Mouse (Mus musculus): ENCODE results near the gene Nkg7. TPM values are rescaled to one million over a fixed set of nuclear protein-coding genes. Genes with fewer than 3 reads are reported as not detected.

Gene Nkg7
- total RNA-seq, 2 experiments from 2014 or later, result 1.1 to 2.2 TPM

Small RNA genes within 50 kb of the gene (microRNA-seq; reads per million reads assigned to microRNA genes)
- gene Mir7051, result 4.3 to 6.8 reads per million in 2 experiments

Other genes with a start within 250 kb of the Nkg7 start
- gene Zfp715, start 123.8 kb upstream of the Nkg7 start, total RNA-seq (2021), result 10 to 100 TPM; 12.8 to 16.2 TPM
- gene Siglecf, start 85.7 kb upstream of the Nkg7 start, total RNA-seq (2021), result not detected
- gene Siglecg, start 28.9 kb upstream of the Nkg7 start, total RNA-seq (2021), result 1 to 10 TPM in 1 of 2 experiments, under 1 TPM in 1; 0.15 to 1.2 TPM
- gene Lim2, start 9.4 kb upstream of the Nkg7 start, total RNA-seq (2021), result not detected
- not detected for gene Cldnd2, start 3.7 kb downstream of the Nkg7 start, total RNA-seq (2021)
- gene Etfb, start 7.0 kb downstream of the Nkg7 start, total RNA-seq (2021), result 1,000 to 10,000 TPM; 1,290 to 1,427 TPM
- under 1 TPM in 1 of 2 experiments, not detected in 1; 0.60 TPM for gene Gm45233, start 7.1 kb downstream of the Nkg7 start, total RNA-seq (2021)
- gene Vsig10l, start 26.1 kb downstream of the Nkg7 start, total RNA-seq (2021), result 1 to 10 TPM in 1 of 2 experiments, under 1 TPM in 1; 0.69 to 1.3 TPM
- gene Iglon5, start 53.0 kb downstream of the Nkg7 start, total RNA-seq (2021), result under 1 TPM in 1 of 2 experiments, not detected in 1; 0.36 TPM
- gene 4931406B18Rik, start 68.9 kb downstream of the Nkg7 start, total RNA-seq (2021), result not detected
- 1 to 10 TPM; 2.3 to 3.0 TPM for gene Cd33, start 107.4 kb downstream of the Nkg7 start, total RNA-seq (2021)
- under 1 TPM; 0.79 to 0.85 TPM for gene Zfp658, start 125.2 kb downstream of the Nkg7 start, total RNA-seq (2021)
- 1 to 10 TPM; 4.4 to 8.2 TPM for gene Zfp719, start 142.5 kb downstream of the Nkg7 start, total RNA-seq (2021)
- not detected for gene Zfp819, start 170.1 kb downstream of the Nkg7 start, total RNA-seq (2021)
- not detected for gene Ceacam18, start 197.6 kb downstream of the Nkg7 start, total RNA-seq (2021)
- 1 to 10 TPM; 1.4 to 1.6 TPM for gene Siglece, start 223.1 kb downstream of the Nkg7 start, total RNA-seq (2021)
- 1 to 10 TPM; 2.7 to 3.1 TPM for gene Ctu1, start 234.9 kb downstream of the Nkg7 start, total RNA-seq (2021)

Data from heart, adult 18-20 months (tissue).